Mouse (Mus musculus) liver, adult 2 months (tissue): ENCODE measurements at regions not wholly inside any gene's neighbourhood (a gene's known extent, or its start where the extent isn't known, plus 50 kb on each side); places are given as distances from the start of the nearest gene placed in this dataset.

ENCODE experiments used
- CTCF ChIP-seq: fragments of 200-500 bp; IDR thresholded peaks from 2 replicates; pipeline ENCODE4 v1.5.1; 2011; ENCODE audit warnings: low read depth, low read length, control low read depth
- POLR2A ChIP-seq: fragments of 200-500 bp; IDR thresholded peaks from 2 replicates; pipeline ENCODE4 v1.6.1; 2011; ENCODE audit warnings: low read length, control low read depth; ENCODE audit not compliant: insufficient read depth; ENCODE audit errors: extremely low read depth

- TF ChIP-seq CTCF (no peak), POLR2A (no peak)
Measured at GRCm38 (mm10) chr5:77594719-77595118, 186.9 kb upstream of the Igfbp7 start.
